Mouse (Mus musculus) small intestine, adult 2 months (tissue): ENCODE results near the gene Atad1. TPM values are rescaled to one million over a fixed set of nuclear protein-coding genes. Genes with fewer than 3 reads are reported as not detected.

Source experiments
- H3K27ac ChIP-seq: fragments of 200-500 bp; 2 replicates; pipeline ENCODE4 v1.5.1; 2012; ENCODE audit warnings: low read depth, low read length, control low read depth, inconsistent platforms; ENCODE audit not compliant: insufficient read depth
- H3K27me3 ChIP-seq: fragments of 200-500 bp; 2 replicates; pipeline ENCODE4 v1.6.1; 2012; ENCODE audit warnings: mild to moderate bottlenecking, moderate library complexity, low read length, inconsistent platforms; ENCODE audit not compliant: control insufficient read depth, insufficient read depth
- H3K36me3 ChIP-seq: fragments of 200-500 bp; 2 replicates; pipeline ENCODE4 v1.6.1; 2012; ENCODE audit warnings: mild to moderate bottlenecking, low read length, control low read depth, inconsistent platforms; ENCODE audit not compliant: control insufficient read depth, insufficient read depth
- H3K4me1 ChIP-seq: fragments of 200-500 bp; 2 replicates; pipeline ENCODE4 v1.6.1; 2012; ENCODE audit warnings: low read length, inconsistent platforms, mixed read lengths; ENCODE audit not compliant: control insufficient read depth, insufficient read depth, insufficient read length
- H3K4me3 ChIP-seq: fragments of 200-500 bp; 2 replicates; pipeline ENCODE4 v1.5.1; 2012; ENCODE audit warnings: low read depth, mild to moderate bottlenecking, control low read depth, inconsistent platforms, low read length, moderate library complexity
- CTCF ChIP-seq: fragments of 200-500 bp; IDR thresholded peaks from 2 replicates; pipeline ENCODE4 v1.5.1; 2012; ENCODE audit warnings: low read depth, mild to moderate bottlenecking, control low read depth, inconsistent platforms, low read length, moderate library complexity, mixed read lengths; ENCODE audit not compliant: insufficient replicate concordance, insufficient read length; ENCODE audit errors: extremely low read depth
- POLR2A ChIP-seq: fragments of 200-500 bp; IDR thresholded peaks from 2 replicates; pipeline ENCODE4 v1.6.1; 2012; ENCODE audit warnings: low read depth, mild to moderate bottlenecking, control low read depth, inconsistent platforms, low read length, moderate library complexity
- WGBS: fragments of 180-500 bp; shearing (Covaris S2); methylation state at CpG from one replicate; pipeline ENCODE4 v1.1.7; 2018; 5-methylcytosine and 5-hydroxymethylcytosine counted together
- polyA plus RNA-seq: library from polyadenylated mRNA; depleted of rRNA; stranded (reverse); fragments of >200 nt; gene quantifications from 2 replicates; pipeline ENCODE4 v1.2.3, GENCODE M21; 2012

Atad1 gene
- polyA plus RNA-seq, 1 experiment, result 1.5 TPM

DNA sequence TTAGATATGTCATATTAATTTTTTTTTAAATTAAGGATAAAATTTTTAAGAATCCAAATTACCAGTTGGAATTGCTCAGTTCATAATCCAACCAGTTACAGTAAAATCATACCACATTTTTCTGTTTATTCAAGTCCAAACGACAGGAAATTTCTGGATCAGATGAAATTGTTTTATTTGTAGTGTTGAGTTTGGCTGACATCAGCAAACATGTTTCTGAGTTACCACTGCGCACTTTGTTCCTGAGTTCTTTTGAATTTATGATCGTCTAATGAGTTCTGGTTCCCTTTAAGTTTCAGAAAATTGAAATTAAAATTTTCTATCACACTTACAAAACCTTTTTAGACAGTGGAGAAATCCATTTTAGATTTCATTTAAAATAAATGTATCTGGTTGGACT, 93.2 kb downstream of the Atad1 start:
- 79% methylated on average over 3 of the region's 3 CpGs for WGBS
- Histone ChIP-seq H3K27me3 (no peaks in the 10 kb centered on the region), H3K36me3 (peaks cover 22% of the 10 kb centered on the region), H3K4me1 (no peaks in the 10 kb centered on the region), H3K4me3 (no peak overlapping the region), H3K27ac (no peak overlapping the region)
- TF ChIP-seq CTCF, result no peak
- no peak for TF ChIP-seq POLR2A

DNA sequence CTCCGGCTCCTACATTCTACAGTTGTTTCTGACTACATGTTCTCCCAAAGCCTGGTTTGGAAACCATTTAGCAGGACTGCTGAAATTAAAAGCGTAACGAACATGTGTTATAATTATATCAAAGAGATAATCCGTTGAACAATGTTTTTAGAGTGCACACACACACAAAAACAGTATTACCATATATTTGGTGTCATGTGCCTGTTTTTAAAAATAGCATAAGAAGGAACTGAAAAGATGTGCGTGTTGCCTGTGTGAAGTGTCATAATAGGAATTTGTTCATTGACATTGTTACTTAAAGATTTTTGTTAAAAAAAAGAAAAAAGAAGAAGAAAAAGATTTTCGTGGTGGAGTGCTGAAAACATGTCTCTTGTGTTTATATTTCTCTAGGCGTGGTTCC, 93.6 kb downstream of the Atad1 start:
- WGBS, result 89% methylated on average over 7 of the region's 7 CpGs
- Histone ChIP-seq H3K27ac (no peak overlapping the region), H3K36me3 (peaks cover 26% of the 10 kb centered on the region), H3K4me1 (no peaks in the 10 kb centered on the region), H3K4me3 (no peak overlapping the region), H3K27me3 (no peaks in the 10 kb centered on the region)
- TF ChIP-seq POLR2A (no peak), CTCF (no peak)

DNA sequence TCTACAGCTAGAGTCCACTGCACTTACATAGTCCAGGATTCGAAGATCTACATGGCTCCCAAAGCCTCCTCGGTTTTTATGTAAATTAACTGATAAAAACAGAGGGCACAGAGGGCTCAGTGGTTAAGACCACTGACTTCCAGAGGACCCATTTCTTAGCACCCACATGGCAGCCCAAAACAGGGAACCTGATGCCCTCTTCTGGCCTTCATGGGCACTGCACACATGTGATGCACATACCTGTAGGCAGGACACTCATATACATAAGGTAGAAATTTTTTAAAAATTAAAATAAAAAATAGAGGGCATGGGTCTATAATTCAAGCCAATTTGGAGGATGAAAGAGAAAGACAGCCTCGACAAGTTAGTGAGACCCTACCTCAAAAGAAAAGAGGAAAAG, 95.9 kb downstream of the Atad1 start:
- Histone ChIP-seq H3K27me3 (no peaks in the 10 kb centered on the region), H3K4me3 (no peak overlapping the region), H3K27ac (no peak overlapping the region), H3K4me1 (peaks cover 3% of the 10 kb centered on the region; the same call in 1 of the 2 replicates), H3K36me3 (peaks cover 37% of the 10 kb centered on the region)
- TF ChIP-seq POLR2A, result no peak
- peak; percentile 12; the same call in 1 of the 2 replicates for TF ChIP-seq CTCF
- 93% methylated on average over 3 of the region's 3 CpGs for WGBS

DNA sequence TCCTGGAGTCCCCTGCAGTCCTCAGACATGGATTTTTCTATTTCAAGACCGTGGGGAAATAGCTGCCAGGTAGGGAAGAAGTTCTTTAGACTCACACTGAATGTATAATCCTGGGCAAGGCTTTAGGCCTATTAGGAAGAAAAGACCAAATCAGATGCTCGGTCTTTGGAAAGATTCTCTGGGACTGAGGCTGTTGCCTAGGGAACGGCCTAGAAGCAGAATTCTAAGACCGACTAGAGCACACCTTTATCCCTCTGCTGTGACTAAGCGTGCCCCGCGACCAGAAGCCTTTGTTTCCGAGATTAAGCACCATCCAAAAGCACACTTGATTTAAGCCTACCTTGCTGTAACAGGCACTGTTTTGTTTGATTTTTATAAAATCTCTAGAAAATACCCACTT, 97.6 kb downstream of the Atad1 start:
- peaks cover 36% of the 10 kb centered on the region for H3K36me3 ChIP-seq
- peaks cover 8% of the 10 kb centered on the region; the same call in 1 of the 2 replicates for H3K4me1 ChIP-seq
- WGBS, result 95% methylated on average over 8 of the region's 8 CpGs
- H3K27ac ChIP-seq, result no peak overlapping the region
- H3K27me3 ChIP-seq, result no peaks in the 10 kb centered on the region
- TF ChIP-seq CTCF (no peak), POLR2A (no peak)
- H3K4me3 ChIP-seq, result no peak overlapping the region

DNA sequence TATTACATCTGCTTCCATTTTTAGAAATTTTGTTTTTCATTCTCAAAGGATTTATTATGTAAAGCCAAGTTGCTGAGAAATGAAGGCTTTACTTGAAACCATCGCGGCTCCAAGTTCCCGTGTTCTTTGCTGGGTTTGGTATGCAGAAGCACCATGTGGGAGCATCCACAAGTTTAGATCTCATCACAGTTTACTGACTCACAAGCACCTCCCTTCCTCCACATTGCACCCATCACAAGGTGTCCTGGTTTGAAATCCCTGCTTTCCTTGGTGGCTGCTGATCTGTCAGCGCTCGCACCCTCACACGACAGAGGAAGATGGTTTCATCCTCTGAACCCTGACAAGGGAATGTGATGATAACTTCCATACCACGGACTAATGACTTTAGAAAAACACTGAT, 98.1 kb downstream of the Atad1 start:
- no peak for TF ChIP-seq CTCF
- TF ChIP-seq POLR2A, result no peak
- Histone ChIP-seq H3K4me1 (peaks cover 11% of the 10 kb centered on the region; the same call in 1 of the 2 replicates), H3K4me3 (no peak overlapping the region), H3K36me3 (peaks cover 39% of the 10 kb centered on the region), H3K27ac (no peak overlapping the region), H3K27me3 (no peaks in the 10 kb centered on the region)
- 94% methylated on average over 7 of the region's 7 CpGs for WGBS

DNA sequence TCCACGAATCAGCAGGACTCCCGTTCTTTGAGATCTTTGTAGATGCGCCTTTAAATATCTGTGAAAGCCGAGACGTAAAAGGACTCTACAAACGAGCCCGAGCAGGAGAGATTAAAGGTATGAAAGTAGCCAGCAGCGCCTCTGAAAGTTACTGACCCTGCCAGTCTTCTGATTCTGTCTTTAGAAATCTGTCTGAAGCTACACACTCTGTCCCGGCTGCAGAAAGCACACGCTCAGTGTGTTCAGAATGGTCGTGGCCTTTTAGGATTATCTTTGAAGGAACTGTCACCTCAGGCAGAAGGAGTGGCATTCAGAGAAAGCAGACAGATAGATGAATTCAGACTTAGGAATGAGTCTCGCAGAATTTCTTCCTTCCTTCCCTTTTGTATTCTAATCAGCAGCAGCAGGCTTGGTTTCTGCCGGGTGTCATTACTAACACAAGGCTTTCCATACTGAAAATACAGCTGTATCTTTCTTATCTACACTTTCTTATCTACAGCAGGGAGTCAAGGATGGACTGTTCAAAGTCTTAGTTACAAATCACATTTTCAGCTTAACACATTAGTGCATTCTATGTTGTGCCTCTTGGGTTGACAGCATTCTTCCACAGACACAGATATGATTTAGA, 101.2 kb downstream of the Atad1 start:
- Histone ChIP-seq H3K4me3 (no peak overlapping the region), H3K27ac (peak overlapping the region; percentile 38; the same call in 1 of the 2 replicates), H3K4me1 (peaks cover 14% of the 10 kb centered on the region; the same call in 1 of the 2 replicates), H3K36me3 (peaks cover 57% of the 10 kb centered on the region), H3K27me3 (no peaks in the 10 kb centered on the region)
- TF ChIP-seq CTCF (no peak), POLR2A (no peak)
- 29% methylated on average over 13 of the region's 13 CpGs for whole genome bisulfite sequencing

DNA sequence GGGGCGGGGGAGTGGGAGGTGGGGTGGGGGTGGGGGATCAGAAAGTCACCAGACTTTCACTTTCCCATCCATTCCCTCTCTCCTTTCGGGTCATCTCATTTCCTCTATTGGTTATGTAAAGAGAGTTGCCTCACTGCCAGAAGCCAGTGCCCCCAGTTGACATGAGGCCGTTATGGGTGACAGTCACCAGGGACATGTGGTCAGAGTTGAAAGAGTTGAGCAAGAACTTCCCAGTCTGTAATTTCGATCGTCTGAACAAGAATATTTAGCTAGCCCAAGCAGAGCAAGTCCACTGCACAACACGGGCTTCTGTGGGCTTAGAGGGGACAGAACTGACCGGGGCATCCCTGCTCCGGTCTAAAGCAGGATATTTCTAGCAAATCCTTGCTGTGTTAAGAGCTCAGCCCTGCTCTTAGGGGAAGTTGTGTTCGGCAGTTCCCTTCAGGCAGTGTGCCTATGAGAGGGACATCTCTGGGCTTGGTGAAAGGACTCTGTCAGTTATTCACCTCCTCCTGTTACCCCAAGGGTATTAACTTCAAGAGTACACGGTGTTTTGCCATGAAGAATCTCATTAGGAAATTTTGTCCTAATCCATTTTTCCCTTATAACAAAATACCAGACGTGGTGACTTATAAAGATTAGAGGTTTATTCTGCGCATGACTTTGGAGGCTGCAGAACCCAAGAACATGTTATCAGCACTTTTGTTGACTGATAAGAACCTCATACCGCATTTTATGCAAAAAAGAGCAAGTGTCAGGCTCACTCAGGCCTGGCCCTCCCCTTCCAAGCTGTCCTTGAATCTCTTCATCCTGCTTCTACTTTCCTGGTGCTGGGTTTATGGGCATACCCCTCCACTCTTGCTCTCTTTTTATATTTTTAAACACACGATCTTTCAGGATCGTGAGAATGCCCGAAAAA, 102.0 kb downstream of the Atad1 start:
- Histone ChIP-seq H3K36me3 (peaks cover 51% of the 10 kb centered on the region), H3K4me3 (no peak overlapping the region), H3K27ac (peak overlapping the region; percentile 38; the same call in 1 of the 2 replicates), H3K27me3 (no peaks in the 10 kb centered on the region), H3K4me1 (peaks cover 14% of the 10 kb centered on the region; the same call in 1 of the 2 replicates)
- TF ChIP-seq CTCF, result no peak
- no peak for TF ChIP-seq POLR2A
- 38% methylated on average over 16 of the region's 16 CpGs for WGBS
